Mouse (Mus musculus): ENCODE data around the gene Jam2. TPM values are rescaled to one million over a fixed set of nuclear protein-coding genes. Genes with fewer than 3 reads are reported as not detected.

Jam2 gene
- total RNA-seq, 1 experiment: 225 TPM

DNA sequence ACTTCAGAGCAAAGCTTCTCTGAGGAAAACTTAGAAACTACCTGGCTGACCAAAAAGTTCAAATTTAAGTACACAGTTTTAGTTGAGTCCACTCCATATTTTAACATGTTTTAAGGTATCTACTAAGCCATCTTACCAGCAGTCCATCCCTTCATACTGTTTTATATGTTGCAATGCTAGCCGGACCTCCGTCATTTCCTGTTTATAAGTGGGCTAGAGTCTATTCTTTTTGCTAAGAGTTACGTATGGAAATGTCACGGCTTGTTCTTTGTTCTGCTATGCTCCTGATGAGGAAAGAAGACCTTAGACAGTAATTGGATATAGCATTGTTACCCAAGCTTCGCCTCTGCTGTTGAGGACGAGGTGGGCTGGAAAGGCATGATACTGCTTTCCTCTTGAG lies 79.6 kb downstream of the Jam2 start:
- no peak for TF ChIP-seq CHD2 (IDR thresholded peaks at IDR 0.05; ENCODE audit: low read depth, low read length)
- no peak for TF ChIP-seq HCFC1 (IDR thresholded peaks at IDR 0.05; ENCODE audit: borderline replicate concordance, insufficient read depth, low read length)
- no peak for TF ChIP-seq ZNF384 (IDR thresholded peaks at IDR 0.05; ENCODE audit: low read depth, low read length)
- TF ChIP-seq ZC3H11A (IDR thresholded peaks at IDR 0.05; ENCODE audit: borderline replicate concordance, low read depth, low read length): no peak
- TF ChIP-seq MAFK (IDR thresholded peaks at IDR 0.05; ENCODE audit: insufficient read depth, low read depth, low read length): no peak
- Histone ChIP-seq H3K9me3 (ENCODE audit: control insufficient read depth, insufficient read depth, low read depth, low read length) (no peaks in the 10 kb centered on the region), H3K4me3 (ENCODE audit: insufficient read depth in 1 of 2, low read depth in 1 of 2, low read length in 2 of 2, poor library complexity in 1 of 2, severe bottlenecking in 1 of 2) (no peak overlapping the region), H3K4me1 (ENCODE audit: control insufficient read depth in 2 of 2, insufficient read depth in 2 of 2, low read length in 2 of 2, poor library complexity in 1 of 2) (no peaks in the 10 kb centered on the region), H3K9ac (ENCODE audit: insufficient read depth, low read depth, low read length, poor library complexity, severe bottlenecking) (no peak overlapping the region), H3K27ac (ENCODE audit: insufficient read depth, low read depth, low read length, poor library complexity, severe bottlenecking) (no peak overlapping the region), H3K36me3 (ENCODE audit: control insufficient read depth, insufficient read depth, low read length, poor library complexity, severe bottlenecking) (peaks cover 43% of the 10 kb centered on the region)
- in situ Hi-C loops (cut with MboI; ENCODE audit: low sequenced_read_pairs in 2 of 2, unreplicated experiment in 2 of 2): no loop called here
- DNase-seq (ENCODE audit: low read depth, low spot score): no peak

DNA sequence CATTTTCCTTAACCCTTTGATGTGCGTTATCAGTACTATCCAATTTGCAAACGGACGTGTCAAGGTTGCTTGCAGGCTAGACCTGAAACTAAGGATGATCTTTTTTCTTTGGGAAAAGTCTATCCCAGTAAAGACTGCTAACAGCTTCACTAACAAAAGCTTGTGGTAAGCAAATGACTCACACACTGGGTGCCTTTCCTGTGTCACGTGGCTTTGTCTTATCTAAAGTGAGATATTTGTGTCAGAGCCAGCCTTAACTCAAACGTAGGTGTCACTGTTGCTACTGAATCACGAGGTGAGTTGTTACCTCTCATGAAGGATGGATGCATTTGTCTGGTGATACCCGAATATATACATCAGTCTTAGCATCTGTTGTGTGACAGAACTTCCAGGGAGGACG lies 90.7 kb downstream of the Jam2 start:
- H3K27ac ChIP-seq (ENCODE audit: insufficient read depth, low read depth, low read length, poor library complexity, severe bottlenecking): no peak overlapping the region
- TF ChIP-seq ZC3H11A (IDR thresholded peaks at IDR 0.05; ENCODE audit: borderline replicate concordance, low read depth, low read length): no peak
- TF ChIP-seq ZNF384 (IDR thresholded peaks at IDR 0.05; ENCODE audit: low read depth, low read length): no peak
- TF ChIP-seq MAFK (IDR thresholded peaks at IDR 0.05; ENCODE audit: insufficient read depth, low read depth, low read length): no peak
- no peak for TF ChIP-seq HCFC1 (IDR thresholded peaks at IDR 0.05; ENCODE audit: borderline replicate concordance, insufficient read depth, low read length)
- no peak for TF ChIP-seq CHD2 (IDR thresholded peaks at IDR 0.05; ENCODE audit: low read depth, low read length)
- peaks cover 15% of the 10 kb centered on the region for H3K36me3 ChIP-seq (ENCODE audit: control insufficient read depth, insufficient read depth, low read length, poor library complexity, severe bottlenecking)
- no peak overlapping the region for H3K4me3 ChIP-seq (ENCODE audit: insufficient read depth in 1 of 2, low read depth in 1 of 2, low read length in 2 of 2, poor library complexity in 1 of 2, severe bottlenecking in 1 of 2)
- in situ Hi-C loops (cut with MboI; ENCODE audit: low sequenced_read_pairs in 2 of 2, unreplicated experiment in 2 of 2): no loop called here
- no peak for DNase-seq (ENCODE audit: low read depth, low spot score)
- no peaks in the 10 kb centered on the region for H3K9me3 ChIP-seq (ENCODE audit: control insufficient read depth, insufficient read depth, low read depth, low read length)
- no peak overlapping the region for H3K9ac ChIP-seq (ENCODE audit: insufficient read depth, low read depth, low read length, poor library complexity, severe bottlenecking)
- no peaks in the 10 kb centered on the region for H3K4me1 ChIP-seq (ENCODE audit: control insufficient read depth in 2 of 2, insufficient read depth in 2 of 2, low read length in 2 of 2, poor library complexity in 1 of 2)

DNA sequence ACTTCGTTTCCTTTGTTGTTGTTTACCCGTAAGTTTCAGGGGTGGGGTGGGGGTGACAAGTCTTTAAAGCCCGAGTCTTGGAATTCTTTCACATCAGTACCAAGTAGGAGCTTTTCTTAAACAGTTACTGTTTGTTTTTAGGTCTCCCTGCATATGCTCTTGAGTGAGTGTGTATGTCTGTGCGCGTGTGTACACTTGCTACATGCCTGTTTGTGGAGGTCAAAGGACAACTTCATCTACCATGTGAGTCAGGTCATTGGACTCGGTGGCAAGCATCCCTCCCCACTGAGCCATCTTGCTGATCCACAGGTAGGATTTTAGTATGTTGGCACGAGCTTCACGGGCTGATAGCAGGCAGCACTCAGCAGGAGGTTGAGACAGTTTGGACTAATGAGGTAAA lies 99.9 kb downstream of the Jam2 start:
- Histone ChIP-seq H3K36me3 (ENCODE audit: control insufficient read depth, insufficient read depth, low read length, poor library complexity, severe bottlenecking) (no peaks in the 10 kb centered on the region), H3K9me3 (ENCODE audit: control insufficient read depth, insufficient read depth, low read depth, low read length) (no peaks in the 10 kb centered on the region), H3K4me3 (ENCODE audit: insufficient read depth in 1 of 2, low read depth in 1 of 2, low read length in 2 of 2, poor library complexity in 1 of 2, severe bottlenecking in 1 of 2) (no peak overlapping the region), H3K27ac (ENCODE audit: insufficient read depth, low read depth, low read length, poor library complexity, severe bottlenecking) (no peak overlapping the region), H3K4me1 (ENCODE audit: control insufficient read depth in 2 of 2, insufficient read depth in 2 of 2, low read length in 2 of 2, poor library complexity in 1 of 2) (no peaks in the 10 kb centered on the region), H3K9ac (ENCODE audit: insufficient read depth, low read depth, low read length, poor library complexity, severe bottlenecking) (no peak overlapping the region)
- DNase-seq (ENCODE audit: low read depth, low spot score): no peak
- in situ Hi-C loops (cut with MboI; ENCODE audit: low sequenced_read_pairs in 2 of 2, unreplicated experiment in 2 of 2): no loop called here
- TF ChIP-seq MAFK (IDR thresholded peaks at IDR 0.05; ENCODE audit: insufficient read depth, low read depth, low read length): no peak
- no peak for TF ChIP-seq HCFC1 (IDR thresholded peaks at IDR 0.05; ENCODE audit: borderline replicate concordance, insufficient read depth, low read length)
- no peak for TF ChIP-seq ZNF384 (IDR thresholded peaks at IDR 0.05; ENCODE audit: low read depth, low read length)
- TF ChIP-seq ZC3H11A (IDR thresholded peaks at IDR 0.05; ENCODE audit: borderline replicate concordance, low read depth, low read length): no peak
- no peak for TF ChIP-seq CHD2 (IDR thresholded peaks at IDR 0.05; ENCODE audit: low read depth, low read length)

DNA sequence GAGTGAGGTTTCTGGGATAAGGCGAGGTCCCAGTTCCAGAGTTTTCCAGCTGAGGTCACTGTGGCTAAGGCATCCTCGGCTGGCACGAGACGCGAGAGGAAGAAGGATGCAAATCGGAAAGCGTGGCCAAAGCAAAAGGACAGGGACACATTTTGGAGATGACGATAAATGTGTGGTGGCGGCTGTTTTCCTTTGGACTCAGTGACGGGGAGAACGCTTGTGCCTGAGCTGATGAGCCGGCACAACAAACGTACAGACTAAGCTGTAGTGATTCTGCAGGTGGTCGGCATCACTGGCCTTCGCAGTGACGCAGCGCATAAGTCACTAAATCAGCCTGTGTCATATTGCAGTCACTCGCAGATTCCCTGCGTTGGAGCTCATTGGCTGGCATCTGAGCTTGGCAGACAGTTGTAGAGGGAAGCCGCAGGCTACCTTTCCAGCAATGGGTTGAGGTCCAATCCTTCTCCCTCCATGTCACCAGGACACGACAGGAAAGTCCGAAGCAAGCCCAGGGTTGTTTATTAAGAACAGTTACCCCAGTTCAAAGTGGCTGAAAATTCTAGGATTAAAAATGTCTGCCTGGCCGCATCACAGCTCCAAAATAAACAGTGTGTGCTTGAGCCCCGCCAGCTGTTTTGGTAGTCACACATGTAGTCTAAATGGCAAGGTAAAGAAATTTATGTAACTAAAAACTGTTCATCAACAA lies 101.2 kb downstream of the Jam2 start:
- Histone ChIP-seq H3K4me1 (ENCODE audit: control insufficient read depth in 2 of 2, insufficient read depth in 2 of 2, low read length in 2 of 2, poor library complexity in 1 of 2) (no peaks in the 10 kb centered on the region), H3K36me3 (ENCODE audit: control insufficient read depth, insufficient read depth, low read length, poor library complexity, severe bottlenecking) (no peaks in the 10 kb centered on the region), H3K4me3 (ENCODE audit: insufficient read depth in 1 of 2, low read depth in 1 of 2, low read length in 2 of 2, poor library complexity in 1 of 2, severe bottlenecking in 1 of 2) (peak overlapping the region in 1 of 2 experiments; percentile 20; a peak in 1 of 4 replicates), H3K27ac (ENCODE audit: insufficient read depth, low read depth, low read length, poor library complexity, severe bottlenecking) (no peak overlapping the region), H3K9me3 (ENCODE audit: control insufficient read depth, insufficient read depth, low read depth, low read length) (no peaks in the 10 kb centered on the region), H3K9ac (ENCODE audit: insufficient read depth, low read depth, low read length, poor library complexity, severe bottlenecking) (no peak overlapping the region)
- no peak for DNase-seq (ENCODE audit: low read depth, low spot score)
- TF ChIP-seq ZNF384 (IDR thresholded peaks at IDR 0.05; ENCODE audit: low read depth, low read length): no peak
- TF ChIP-seq ZC3H11A (IDR thresholded peaks at IDR 0.05; ENCODE audit: borderline replicate concordance, low read depth, low read length): no peak
- TF ChIP-seq CHD2 (IDR thresholded peaks at IDR 0.05; ENCODE audit: low read depth, low read length): no peak
- TF ChIP-seq MAFK (IDR thresholded peaks at IDR 0.05; ENCODE audit: insufficient read depth, low read depth, low read length): no peak
- no peak for TF ChIP-seq HCFC1 (IDR thresholded peaks at IDR 0.05; ENCODE audit: borderline replicate concordance, insufficient read depth, low read length)
- in situ Hi-C loops (cut with MboI; ENCODE audit: low sequenced_read_pairs in 2 of 2, unreplicated experiment in 2 of 2): no loop called here

Other genes with a start within 250 kb of the Jam2 start
- 56.4 and 66.3 TPM in 2 replicates for gene Mrpl39, start 38.4 kb upstream of the Jam2 start, total RNA-seq (2012; rRNA removed)
- gene Gabpa, start 60.8 kb downstream of the Jam2 start, total RNA-seq (2012; rRNA removed): 92.3 and 95.5 TPM in 2 replicates
- 85.7 and 149 TPM in 2 replicates for gene Atp5j, start 61.5 kb downstream of the Jam2 start, total RNA-seq (2012; rRNA removed)